Mouse (Mus musculus) ES-CJ7 (cell line): ENCODE measurements around the gene Cxcr2.
A peak's percentile ranks its signal among the peaks of the same experiment; 100 is the strongest.
"Not testable (repeated sequence)": the region's sequence is repeated elsewhere in the genome, so short reads cannot be mapped to it uniquely, and the experiment has no call there.

Experiments
- DNase-seq: peaks from one replicate; pipeline ENCODE4 v3.0.0; 2011; ENCODE audit warnings: low read depth, low spot score

Gene Cxcr2

GRCm38 (mm10) chr1:74139415-74139814, 14.4 kb upstream of the Cxcr2 start:
- DNase-seq, result peak; percentile 64

- DNase-seq, result peak; percentile 78
Measured at GRCm38 (mm10) chr1:74141781-74142180, 12.0 kb upstream of the Cxcr2 start.

GRCm38 (mm10) chr1:74149106-74149885, 4.5 kb upstream of the Cxcr2 start:
- no peak for DNase-seq

GRCm38 (mm10) chr1:74150101-74150500, 3.7 kb upstream of the Cxcr2 start:
- DNase-seq, result no peak

- no peak for DNase-seq
Measured at GRCm38 (mm10) chr1:74151091-74151490, 2.7 kb upstream of the Cxcr2 start.

GRCm38 (mm10) chr1:74155435-74156012, 1.7 kb downstream of the Cxcr2 start:
- DNase-seq, result no peak

GRCm38 (mm10) chr1:74156381-74156910, 2.7 kb downstream of the Cxcr2 start:
- no peak for DNase-seq

GRCm38 (mm10) chr1:74159613-74160012, 5.8 kb downstream of the Cxcr2 start:
- DNase-seq, result not testable (repeated sequence)

- DNase-seq, result no peak
Measured at GRCm38 (mm10) chr1:74160036-74160435, 6.2 kb downstream of the Cxcr2 start.

- DNase-seq, result no peak
Measured at GRCm38 (mm10) chr1:74167136-74167535, 13.3 kb downstream of the Cxcr2 start.

- DNase-seq, result no peak
Measured at GRCm38 (mm10) chr1:74169721-74170120, 15.9 kb downstream of the Cxcr2 start.

GRCm38 (mm10) chr1:74172722-74173121, 18.9 kb downstream of the Cxcr2 start:
- DNase-seq, result no peak

- DNase-seq, result no peak
Measured at GRCm38 (mm10) chr1:74175731-74176130, 21.9 kb downstream of the Cxcr2 start.

GRCm38 (mm10) chr1:74178618-74179017, 24.8 kb downstream of the Cxcr2 start:
- no peak for DNase-seq

- peak; percentile 51 for DNase-seq
Measured at GRCm38 (mm10) chr1:74179624-74180408, 26.0 kb downstream of the Cxcr2 start.

GRCm38 (mm10) chr1:74181462-74181861, 27.7 kb downstream of the Cxcr2 start:
- DNase-seq, result no peak

GRCm38 (mm10) chr1:74183006-74183405, 29.2 kb downstream of the Cxcr2 start:
- DNase-seq, result peak; percentile 65

GRCm38 (mm10) chr1:74190471-74190870, 36.7 kb downstream of the Cxcr2 start:
- DNase-seq, result no peak

GRCm38 (mm10) chr1:74192711-74193110, 38.9 kb downstream of the Cxcr2 start:
- no peak for DNase-seq

- DNase-seq, result no peak
Measured at GRCm38 (mm10) chr1:74194445-74194844, 40.7 kb downstream of the Cxcr2 start, which contains the start of gene Cxcr1. Gene Cxcr1 (minus strand): TSS chr1:74194631.

- DNase-seq, result peak; percentile 79
Measured at GRCm38 (mm10) chr1:74195961-74196360, 42.2 kb downstream of the Cxcr2 start.
